Mouse (Mus musculus) forebrain, embryonic 15.5 days (tissue): ENCODE data around the gene Fam198a. TPM values are rescaled to one million over a fixed set of nuclear protein-coding genes. Genes with fewer than 3 reads are reported as not detected.

ENCODE experiments used
- ATAC-seq: fragments of 200-750 bp; cut with Nextera tagmentation; replicated peaks from 2 replicates; pipeline ENCODE4 v1.8.0; 2017; ENCODE audit warnings: mild to moderate bottlenecking, moderate TSS enrichment, moderate library complexity
- H3K27ac ChIP-seq: fragments of 300-500 bp; sonication (generic); replicated peaks from 2 replicates; pipeline ENCODE4 v1.5.1; 2015; ENCODE audit warnings: mild to moderate bottlenecking, inconsistent platforms
- H3K27me3 ChIP-seq: fragments of 300-500 bp; sonication (generic); 2 replicates; pipeline ENCODE4 v1.6.1; 2015; ENCODE audit warnings: inconsistent platforms
- H3K36me3 ChIP-seq: fragments of 300-500 bp; sonication (generic); 2 replicates; pipeline ENCODE4 v1.6.1; 2015; ENCODE audit warnings: mild to moderate bottlenecking, inconsistent platforms
- H3K4me1 ChIP-seq: fragments of 300-500 bp; sonication (generic); 2 replicates; pipeline ENCODE4 v1.6.1; 2015; ENCODE audit warnings: inconsistent platforms
- H3K4me2 ChIP-seq: fragments of 300-500 bp; sonication (generic); replicated peaks from 2 replicates; pipeline ENCODE4 v1.6.1; 2015; ENCODE audit warnings: mild to moderate bottlenecking, inconsistent platforms
- H3K4me3 ChIP-seq: fragments of 300-500 bp; sonication (generic); 2 replicates; pipeline ENCODE4 v1.5.1; 2015; ENCODE audit warnings: mild to moderate bottlenecking, inconsistent platforms
- H3K9ac ChIP-seq: fragments of 300-500 bp; sonication (generic); replicated peaks from 2 replicates; pipeline ENCODE4 v1.6.1; 2015; ENCODE audit warnings: mild to moderate bottlenecking, inconsistent platforms
- H3K9me3 ChIP-seq: fragments of 300-500 bp; sonication (generic); 2 replicates; pipeline ENCODE4 v1.6.1; 2016; ENCODE audit warnings: inconsistent platforms
- WGBS: fragments of 180-500 bp; shearing (Covaris S2); methylation state at CpG from one replicate; pipeline ENCODE4 v1.1.7; 2015; ENCODE audit warnings: mixed read lengths; 5-methylcytosine and 5-hydroxymethylcytosine counted together
- polyA plus RNA-seq: library from polyadenylated mRNA; unstranded; fragments of >200 nt; fragmentation: Nextera tagmentation; extraction: Ambion mirVana; gene quantifications from 2 replicates; pipeline ENCODE4 v1.2.1, GENCODE M21; 2015

Gene Fam198a
- polyA plus RNA-seq, 1 experiment from 2014 or later, result 1.4 TPM

GRCm38 (mm10) chr9:121912786-121913185, 38.0 kb upstream of the Fam198a start:
- no peaks in the 10 kb centered on the region for H3K36me3 ChIP-seq
- no peak overlapping the region for H3K27ac ChIP-seq
- no peaks in the 10 kb centered on the region for H3K9me3 ChIP-seq
- no peak overlapping the region for H3K4me2 ChIP-seq
- H3K27me3 ChIP-seq, result no peaks in the 10 kb centered on the region
- 79% methylated on average over 4 of the region's 4 CpGs for WGBS
- no peak for ATAC-seq
- H3K9ac ChIP-seq, result no peak overlapping the region
- H3K4me3 ChIP-seq, result no peak overlapping the region
- no peaks in the 10 kb centered on the region for H3K4me1 ChIP-seq

GRCm38 (mm10) chr9:121914226-121914757, 36.5 kb upstream of the Fam198a start:
- H3K9me3 ChIP-seq, result no peaks in the 10 kb centered on the region
- no peaks in the 10 kb centered on the region for H3K27me3 ChIP-seq
- no peaks in the 10 kb centered on the region for H3K4me1 ChIP-seq
- no peak overlapping the region for H3K4me2 ChIP-seq
- ATAC-seq, result no peak
- WGBS, result 89% methylated on average over 8 of the region's 8 CpGs
- H3K9ac ChIP-seq, result no peak overlapping the region
- no peaks in the 10 kb centered on the region for H3K36me3 ChIP-seq
- H3K4me3 ChIP-seq, result no peak overlapping the region
- H3K27ac ChIP-seq, result no peak overlapping the region

GRCm38 (mm10) chr9:121915056-121915455, 35.7 kb upstream of the Fam198a start:
- H3K9ac ChIP-seq, result no peak overlapping the region
- no peaks in the 10 kb centered on the region for H3K27me3 ChIP-seq
- WGBS, result 91% methylated on average over 10 of the region's 10 CpGs
- no peaks in the 10 kb centered on the region for H3K4me1 ChIP-seq
- H3K4me2 ChIP-seq, result no peak overlapping the region
- H3K36me3 ChIP-seq, result no peaks in the 10 kb centered on the region
- no peak for ATAC-seq
- H3K27ac ChIP-seq, result no peak overlapping the region
- H3K9me3 ChIP-seq, result no peaks in the 10 kb centered on the region
- no peak overlapping the region for H3K4me3 ChIP-seq

GRCm38 (mm10) chr9:121916102-121916501, 34.7 kb upstream of the Fam198a start, which contains the start of gene Cyp8b1:
TSS of gene Cyp8b1 (minus strand) at chr9:121916305.
- Histone ChIP-seq H3K9ac (no peak within 1 kb of the TSS), H3K27ac (no peak within 1 kb of the TSS), H3K27me3 (no peaks in the 10 kb centered on the region), H3K4me3 (no peak within 1 kb of the TSS), H3K9me3 (no peaks in the 10 kb centered on the region), H3K36me3 (no peaks in the 10 kb centered on the region), H3K4me1 (no peaks in the 10 kb centered on the region), H3K4me2 (no peak within 1 kb of the TSS)
- ATAC-seq, result no peak
- 82% methylated on average over 8 of the region's 8 CpGs for WGBS

GRCm38 (mm10) chr9:121919027-121919501, 31.7 kb upstream of the Fam198a start:
- no peak overlapping the region for H3K27ac ChIP-seq
- H3K4me3 ChIP-seq, result no peak overlapping the region
- no peak overlapping the region for H3K9ac ChIP-seq
- 74% methylated on average over 10 of the region's 10 CpGs for WGBS
- no peaks in the 10 kb centered on the region for H3K36me3 ChIP-seq
- no peak overlapping the region for H3K4me2 ChIP-seq
- H3K4me1 ChIP-seq, result no peaks in the 10 kb centered on the region
- H3K9me3 ChIP-seq, result no peaks in the 10 kb centered on the region
- no peak for ATAC-seq
- no peaks in the 10 kb centered on the region for H3K27me3 ChIP-seq

GRCm38 (mm10) chr9:121923443-121923842, 27.3 kb upstream of the Fam198a start:
- ATAC-seq, result no peak
- 91% methylated on average over 8 of the region's 8 CpGs for WGBS

GRCm38 (mm10) chr9:121923906-121924305, 26.9 kb upstream of the Fam198a start:
- Histone ChIP-seq H3K4me2 (no peak overlapping the region), H3K36me3 (no peaks in the 10 kb centered on the region), H3K27ac (no peak overlapping the region), H3K4me1 (no peaks in the 10 kb centered on the region), H3K27me3 (no peaks in the 10 kb centered on the region), H3K9me3 (no peaks in the 10 kb centered on the region), H3K9ac (no peak overlapping the region), H3K4me3 (no peak overlapping the region)
- ATAC-seq, result no peak
- WGBS, result 54% methylated on average over 5 of the region's 5 CpGs

More at GRCm38 (mm10) chr9:121923443-121923842, 27.3 kb upstream of the Fam198a start:
- Histone ChIP-seq H3K27ac (no peak overlapping the region), H3K9me3 (no peaks in the 10 kb centered on the region), H3K27me3 (no peaks in the 10 kb centered on the region), H3K4me1 (no peaks in the 10 kb centered on the region), H3K4me3 (no peak overlapping the region), H3K9ac (no peak overlapping the region), H3K4me2 (no peak overlapping the region), H3K36me3 (no peaks in the 10 kb centered on the region)

GRCm38 (mm10) chr9:121924901-121925560, 25.8 kb upstream of the Fam198a start:
- WGBS, result 91% methylated on average over 9 of the region's 9 CpGs
- Histone ChIP-seq H3K4me3 (no peak overlapping the region), H3K27me3 (no peaks in the 10 kb centered on the region)

GRCm38 (mm10) chr9:121925959-121926358, 24.8 kb upstream of the Fam198a start:
- Histone ChIP-seq H3K4me1 (no peaks in the 10 kb centered on the region), H3K9me3 (no peaks in the 10 kb centered on the region), H3K9ac (no peak overlapping the region), H3K4me3 (no peak overlapping the region), H3K27ac (no peak overlapping the region), H3K4me2 (no peak overlapping the region), H3K36me3 (no peaks in the 10 kb centered on the region), H3K27me3 (no peaks in the 10 kb centered on the region)
- WGBS, result 85% methylated on average over 8 of the region's 8 CpGs
- ATAC-seq, result no peak

More at GRCm38 (mm10) chr9:121924901-121925560, 25.8 kb upstream of the Fam198a start:
- H3K36me3 ChIP-seq, result no peaks in the 10 kb centered on the region
- no peak overlapping the region for H3K27ac ChIP-seq
- H3K9me3 ChIP-seq, result no peaks in the 10 kb centered on the region
- no peaks in the 10 kb centered on the region for H3K4me1 ChIP-seq
- ATAC-seq, result no peak
- H3K4me2 ChIP-seq, result no peak overlapping the region
- H3K9ac ChIP-seq, result no peak overlapping the region

- Histone ChIP-seq H3K27me3 (no peaks in the 10 kb centered on the region), H3K4me3 (no peak overlapping the region), H3K4me1 (no peaks in the 10 kb centered on the region), H3K4me2 (no peak overlapping the region), H3K27ac (no peak overlapping the region), H3K36me3 (no peaks in the 10 kb centered on the region), H3K9me3 (no peaks in the 10 kb centered on the region), H3K9ac (no peak overlapping the region)
- 68% methylated on average over 11 of the region's 11 CpGs for WGBS
- no peak for ATAC-seq
Measured at GRCm38 (mm10) chr9:121926634-121927405, 24.0 kb upstream of the Fam198a start.

GRCm38 (mm10) chr9:121927721-121928120, 23.1 kb upstream of the Fam198a start:
- Histone ChIP-seq H3K36me3 (no peaks in the 10 kb centered on the region), H3K4me2 (no peak overlapping the region), H3K4me1 (no peaks in the 10 kb centered on the region), H3K9ac (no peak overlapping the region), H3K9me3 (no peaks in the 10 kb centered on the region), H3K4me3 (no peak overlapping the region), H3K27me3 (no peaks in the 10 kb centered on the region), H3K27ac (no peak overlapping the region)
- 86% methylated on average over 7 of the region's 7 CpGs for WGBS
- no peak for ATAC-seq

- no peak overlapping the region for H3K4me2 ChIP-seq
- H3K36me3 ChIP-seq, result no peaks in the 10 kb centered on the region
- H3K4me1 ChIP-seq, result no peaks in the 10 kb centered on the region
- no peak overlapping the region for H3K4me3 ChIP-seq
- no peak overlapping the region for H3K9ac ChIP-seq
- no peaks in the 10 kb centered on the region for H3K27me3 ChIP-seq
- 14% methylated on average over 2 of the region's 2 CpGs for WGBS
- H3K27ac ChIP-seq, result no peak overlapping the region
- no peaks in the 10 kb centered on the region for H3K9me3 ChIP-seq
- 0 out of 2 replicates have a peak, but pooled peaks have one; percentile 16 for ATAC-seq
Measured at GRCm38 (mm10) chr9:121928498-121928897, 22.3 kb upstream of the Fam198a start.
